Mouse (Mus musculus) adipose tissue, adult 10 weeks (tissue): ENCODE measurements around the gene Prl6a1. TPM values are rescaled to one million over a fixed set of nuclear protein-coding genes. Genes with fewer than 3 reads are reported as not detected.

Experiments
- polyA plus RNA-seq: library from polyadenylated mRNA; stranded (reverse); fragments of 350-450 nt; fragmentation: Illumina TruSeq; extraction: RNeasy Lipid Tissue Mini Kit (QIAGEN cat#74804); gene quantifications from one replicate; pipeline ENCODE4 v1.2.3, GENCODE M21; 2014; ENCODE audit warnings: low read depth, low replicate concordance

Gene Prl6a1
- not detected for polyA plus RNA-seq

GRCm38 (mm10) chr13:27312334-27313225, at the start of gene Prl6a1:
Prl6a1 (plus strand) TSS chr13:27312627.

GRCm38 (mm10) chr13:27345373-27345772, 32.9 kb downstream of the Prl6a1 start, which contains the start of gene Prl8a2:
Prl8a2 (plus strand) TSS chr13:27345673.

Other genes with a start within 250 kb of the Prl6a1 start
- gene Prl3d1, start 218.4 kb upstream of the Prl6a1 start, polyA plus RNA-seq = not detected
- not detected for gene Prl3d2, start 190.9 kb upstream of the Prl6a1 start, polyA plus RNA-seq
- not detected for gene Prl3d3, start 155.8 kb upstream of the Prl6a1 start, polyA plus RNA-seq
- not detected for gene Prl3c1, start 116.0 kb upstream of the Prl6a1 start, polyA plus RNA-seq
- not detected for gene Prl3b1, start 70.8 kb upstream of the Prl6a1 start, polyA plus RNA-seq
- not detected for gene Prl3a1, start 53.2 kb upstream of the Prl6a1 start, polyA plus RNA-seq
- gene Prl8a2, start 33.0 kb downstream of the Prl6a1 start, polyA plus RNA-seq = not detected
- gene Prl2b1, start 78.2 kb downstream of the Prl6a1 start, polyA plus RNA-seq = not detected
- not detected for gene Prl8a6, start 126.1 kb downstream of the Prl6a1 start, polyA plus RNA-seq
- gene Prl8a8, start 200.6 kb downstream of the Prl6a1 start, polyA plus RNA-seq = not detected